ENCODE assay signal across 8 mouse cellular contexts in the genomic region with DNA sequence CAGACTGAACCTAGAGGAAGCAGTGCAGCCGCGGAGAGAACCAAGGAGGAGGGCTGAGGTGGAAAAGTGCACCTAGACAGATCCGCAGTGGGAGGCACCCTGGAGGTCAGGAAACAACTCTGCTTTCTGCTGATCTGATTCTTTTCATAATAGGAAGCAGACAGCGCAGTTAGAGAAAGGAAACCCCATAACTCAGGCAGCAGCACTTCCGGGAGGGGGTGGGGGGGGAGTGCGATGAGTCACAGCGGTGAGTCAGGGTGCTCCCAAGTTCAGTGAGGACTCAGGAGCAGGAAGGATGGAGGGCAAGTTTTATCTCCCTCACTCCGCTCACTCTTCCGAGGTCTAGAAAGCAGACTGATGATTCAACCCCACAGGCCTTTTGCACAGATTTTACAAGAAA. TPM values are rescaled to one million over a fixed set of nuclear protein-coding genes. Genes with fewer than 3 reads are reported as not detected.
A peak's percentile ranks its signal among the peaks of the same experiment; 100 is the strongest.
DNase-seq lines count a peak whose midpoint lies in the region; ATAC-seq and TF ChIP-seq lines count a peak whose summit lies in the region.

No protein-coding gene starts in this region.

- peak overlapping the region; percentile 37 for H3K4me2 ChIP-seq in heart, embryonic 14.5 days (ENCODE audit: low read length)
- peak overlapping the region; percentile 1; the same call in 1 of the 2 replicates for H3K4me2 ChIP-seq in liver, embryonic 12.5 days
- no peak overlapping the region for H3K4me2 ChIP-seq in neural tube, embryonic 15.5 days
- no peak overlapping the region for H3K4me2 ChIP-seq in hindbrain, embryonic 13.5 days

- no peak for ATAC-seq in heart, embryonic 14.5 days (ENCODE audit: insufficient number of reproducible peaks, insufficient read depth, low FRiP score, low read depth)
- no peak for ATAC-seq in liver, embryonic 12.5 days
- no peak for ATAC-seq in neural tube, embryonic 15.5 days (ENCODE audit: low FRiP score)
- no peak for ATAC-seq in hindbrain, embryonic 13.5 days (ENCODE audit: low FRiP score)

- WGBS in heart, embryonic 14.5 days = 28% methylated on average over 9 of the region's 9 CpGs
- 40% methylated on average over 9 of the region's 9 CpGs for WGBS in liver, embryonic 12.5 days (ENCODE audit: insufficient replicate concordance)
- WGBS in thymus, adult 2 months = 7% methylated on average over 7 of the region's 9 CpGs
- 53% methylated on average over 8 of the region's 9 CpGs for WGBS in neural tube, embryonic 15.5 days
- 69% methylated on average over 9 of the region's 9 CpGs for WGBS in hindbrain, embryonic 13.5 days

- H3K9me3 ChIP-seq in heart, embryonic 14.5 days (ENCODE audit: control insufficient read depth, low read length) = no peaks in the 10 kb centered on the region
- no peaks in the 10 kb centered on the region for H3K9me3 ChIP-seq in liver, embryonic 12.5 days (replicated peaks)
- 0 out of 2 replicates have a peak, but pooled peaks cover 4% of the 10 kb centered on the region for H3K9me3 ChIP-seq in neural tube, embryonic 15.5 days (replicated peaks)
- no peaks in the 10 kb centered on the region for H3K9me3 ChIP-seq in hindbrain, embryonic 13.5 days

- H3K9ac ChIP-seq in heart, embryonic 14.5 days (ENCODE audit: low read length) = no peak overlapping the region
- no peak overlapping the region for H3K9ac ChIP-seq in liver, embryonic 12.5 days
- no peak overlapping the region for H3K9ac ChIP-seq in neural tube, embryonic 15.5 days (replicated peaks)
- no peak overlapping the region for H3K9ac ChIP-seq in hindbrain, embryonic 13.5 days

- peaks cover 4% of the 10 kb centered on the region for H3K36me3 ChIP-seq in heart, embryonic 14.5 days (ENCODE audit: control insufficient read depth, insufficient read depth, low read length)
- peaks cover 77% of the 10 kb centered on the region for H3K36me3 ChIP-seq in liver, embryonic 12.5 days
- H3K36me3 ChIP-seq in thymus, adult 2 months (ENCODE audit: control insufficient read depth, insufficient read depth, low read length) = peaks cover 6% of the 10 kb centered on the region
- H3K36me3 ChIP-seq in neural tube, embryonic 15.5 days = peaks cover 14% of the 10 kb centered on the region
- H3K36me3 ChIP-seq in hindbrain, embryonic 13.5 days = peaks cover 13% of the 10 kb centered on the region

- TF ChIP-seq CTCF in thymus, adult 2 months (IDR thresholded peaks at IDR 0.05; ENCODE audit: borderline replicate concordance, control insufficient read depth, extremely low read depth, insufficient read depth, low read length, poor library complexity) = no peak

- no peak overlapping the region for H3K4me3 ChIP-seq in heart, embryonic 14.5 days (ENCODE audit: control insufficient read depth in 1 of 2, insufficient read depth in 1 of 2, low read depth in 1 of 2, low read length in 2 of 2)
- no peak overlapping the region for H3K4me3 ChIP-seq in liver, embryonic 12.5 days
- peak overlapping the region; percentile 17 for H3K4me3 ChIP-seq in thymus, adult 2 months (ENCODE audit: control insufficient read depth, insufficient read depth, low read length)
- H3K4me3 ChIP-seq in neural tube, embryonic 15.5 days (replicated peaks) = no peak overlapping the region
- H3K4me3 ChIP-seq in hindbrain, embryonic 13.5 days = no peak overlapping the region

- no peaks in the 10 kb centered on the region for H3K27me3 ChIP-seq in heart, embryonic 14.5 days (ENCODE audit: control insufficient read depth, insufficient read depth, low read length)
- no peaks in the 10 kb centered on the region for H3K27me3 ChIP-seq in liver, embryonic 12.5 days (replicated peaks)
- H3K27me3 ChIP-seq in thymus, adult 2 months (ENCODE audit: control insufficient read depth, insufficient read depth, low read length) = no peaks in the 10 kb centered on the region
- no peaks in the 10 kb centered on the region for H3K27me3 ChIP-seq in neural tube, embryonic 15.5 days (replicated peaks)
- no peaks in the 10 kb centered on the region for H3K27me3 ChIP-seq in hindbrain, embryonic 13.5 days

- DNase-seq in CD4-positive, CD25-positive, alpha-beta regulatory T cell, adult 2 months (ENCODE audit: low read depth, low spot score) = peak; percentile 81
- peak; percentile 53 for DNase-seq in adipocyte (ENCODE audit: low spot score)
- peak; percentile 33 for DNase-seq in thymus, adult 2 months
- DNase-seq in layer of hippocampus, adult 18-20 months (ENCODE audit: low spot score in 2 of 2) = no peak

- H3K27ac ChIP-seq in heart, embryonic 14.5 days (replicated peaks in 1 of 2; ENCODE audit: control insufficient read depth in 1 of 2, insufficient read depth in 1 of 2, low read depth in 2 of 2, low read length in 2 of 2) = 0 out of 4 replicates have a peak overlapping the region, but pooled peaks of 1 of the 2 experiments have one; percentile 12
- H3K27ac ChIP-seq in liver, embryonic 12.5 days = no peak overlapping the region
- no peak overlapping the region; the same call in 1 of the 2 replicates for H3K27ac ChIP-seq in thymus, adult 2 months (ENCODE audit: control insufficient read depth, insufficient read depth, low read length)
- H3K27ac ChIP-seq in neural tube, embryonic 15.5 days (replicated peaks) = no peak overlapping the region
- H3K27ac ChIP-seq in hindbrain, embryonic 13.5 days = no peak overlapping the region

- TF ChIP-seq POLR2A in thymus, adult 2 months (IDR thresholded peaks at IDR 0.05; ENCODE audit: control insufficient read depth, extremely low read depth, insufficient read depth, low read length, poor library complexity) = no peak

- no peaks in the 10 kb centered on the region; a peak in 1 of 4 replicates for H3K4me1 ChIP-seq in heart, embryonic 14.5 days (ENCODE audit: control insufficient read depth in 2 of 2, insufficient read depth in 2 of 2, low read length in 2 of 2)
- H3K4me1 ChIP-seq in liver, embryonic 12.5 days = peaks cover 24% of the 10 kb centered on the region
- H3K4me1 ChIP-seq in thymus, adult 2 months (replicated peaks; ENCODE audit: control insufficient read depth, insufficient read depth, low read length) = peaks cover 7% of the 10 kb centered on the region
- no peaks in the 10 kb centered on the region for H3K4me1 ChIP-seq in neural tube, embryonic 15.5 days
- no peaks in the 10 kb centered on the region for H3K4me1 ChIP-seq in hindbrain, embryonic 13.5 days (replicated peaks)

RNA-seq across cellular contexts. Expression of a gene that starts 7.2 kb away (rescaled TPM):
- 7.1 and 7.4 TPM in 2 replicates for polyA plus RNA-seq in heart, embryonic 14.5 days (2014; fragmentation: Nextera tagmentation; extraction: Ambion mirVana)
- polyA plus RNA-seq in liver, embryonic 12.5 days (2016; fragmentation: Nextera tagmentation; extraction: Ambion mirVana) = 18.3 and 19.3 TPM in 2 replicates
- polyA plus RNA-seq in thymus, adult 2 months (2012; rRNA removed) = 18.1 and 20.0 TPM in 2 replicates
- 11.7 and 12.8 TPM in 2 replicates for polyA plus RNA-seq in neural tube, embryonic 15.5 days (2015; fragmentation: Nextera tagmentation; extraction: Ambion mirVana)
- polyA plus RNA-seq in hindbrain, embryonic 13.5 days (2015; fragmentation: Nextera tagmentation; extraction: Ambion mirVana) = 8.5 and 9.7 TPM in 2 replicates
- total RNA-seq in layer of hippocampus, adult 18-20 months (2021) = 10 to 100 TPM; 52.2 to 58.4 TPM

RNA-seq across cellular contexts. Expression of a gene that starts 56.6 kb away (rescaled TPM):
- 1.6 and 1.7 TPM in 2 replicates for polyA plus RNA-seq in heart, embryonic 14.5 days (2014; fragmentation: Nextera tagmentation; extraction: Ambion mirVana)
- not detected in 2 replicates for polyA plus RNA-seq in liver, embryonic 12.5 days (2016; fragmentation: Nextera tagmentation; extraction: Ambion mirVana)
- polyA plus RNA-seq in thymus, adult 2 months (2012; rRNA removed) = 0.27 TPM in 1 of 2 replicates, not detected in the other
- not detected in 2 replicates for polyA plus RNA-seq in neural tube, embryonic 15.5 days (2015; fragmentation: Nextera tagmentation; extraction: Ambion mirVana)
- not detected in 2 replicates for polyA plus RNA-seq in hindbrain, embryonic 13.5 days (2015; fragmentation: Nextera tagmentation; extraction: Ambion mirVana)
- total RNA-seq in layer of hippocampus, adult 18-20 months (2021) = under 1 TPM in 1 of 2 experiments, not detected in 1; 0.63 TPM

Comparison
In these comparisons a context has a peak if more than half of its experiments do, and no peak if none do; other contexts are left out.
1. DNase-seq: peak in CD4-positive, CD25-positive, alpha-beta regulatory T cell, adult 2 months (single experiment), adipocyte (single experiment) and thymus, adult 2 months (single experiment); none in layer of hippocampus, adult 18-20 months (0 of 2).
2. H3K4me2 ChIP-seq: peak in heart, embryonic 14.5 days (single experiment) and liver, embryonic 12.5 days (single experiment); none in neural tube, embryonic 15.5 days (single experiment) and hindbrain, embryonic 13.5 days (single experiment).